Mouse (Mus musculus): ENCODE results near the gene Wdr77. TPM values are rescaled to one million over a fixed set of nuclear protein-coding genes. Genes with fewer than 3 reads are reported as not detected.
"Not testable (repeated sequence)": the region's sequence is repeated elsewhere in the genome, so short reads cannot be mapped to it uniquely, and the experiment has no call there.

Wdr77 gene
- polyA plus RNA-seq, 1 experiment from 2014 or later = 159 TPM

DNA sequence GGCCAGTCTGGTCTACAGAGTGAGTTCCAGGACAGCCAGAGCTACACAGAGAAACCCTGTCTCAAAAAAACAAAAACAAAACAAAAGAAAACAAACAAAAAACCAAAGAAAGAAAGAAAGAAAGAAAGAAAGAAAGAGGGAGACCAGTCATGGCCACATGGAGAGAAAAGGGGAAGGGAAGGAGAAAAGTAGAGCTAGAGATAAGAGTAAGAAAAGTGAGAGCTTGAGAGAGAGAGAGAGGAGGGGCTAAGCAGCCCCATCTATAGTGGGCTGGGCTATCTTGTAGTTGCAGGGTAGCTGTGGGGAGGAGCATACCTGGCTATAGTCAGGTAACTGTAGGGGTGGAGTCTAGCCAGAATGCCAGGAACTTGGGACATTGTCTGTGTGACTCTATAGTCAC, 38.4 kb upstream of the Wdr77 start:
- not testable (repeated sequence) for H3K36me3 ChIP-seq (ENCODE audit: control insufficient read depth, insufficient read depth, low read length); DNase-seq (ENCODE audit: low spot score); H3K9me3 ChIP-seq (ENCODE audit: control insufficient read depth, low read length)

DNA sequence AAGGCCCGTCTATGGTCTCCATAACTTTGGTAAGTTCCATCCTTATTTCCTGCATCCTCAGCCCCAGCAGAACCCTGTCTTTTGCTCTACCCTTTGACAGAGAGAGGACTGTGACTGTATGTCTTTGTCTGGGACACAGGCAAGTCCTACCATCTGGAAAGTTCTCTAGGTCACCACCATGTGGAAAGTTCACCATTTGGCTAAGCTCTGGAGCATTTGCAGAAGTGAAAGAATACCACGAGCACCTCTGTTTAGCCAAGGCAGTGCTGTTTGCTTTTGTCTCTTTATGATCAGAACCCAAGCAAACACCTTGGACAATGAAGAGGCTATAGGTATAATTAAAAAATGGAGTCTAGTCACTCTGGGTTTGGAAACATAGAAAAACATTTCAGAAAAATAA, 37.2 kb upstream of the Wdr77 start:
- H3K36me3 ChIP-seq (ENCODE audit: control insufficient read depth, insufficient read depth, low read length) = no peaks in the 10 kb centered on the region
- peak; percentile 16 for DNase-seq (ENCODE audit: low spot score)
- no peak overlapping the region for H3K4me2 ChIP-seq (ENCODE audit: low read length)

More for the DNA sequence above, 38.4 kb upstream of the Wdr77 start:
- ATAC-seq (replicated peaks; ENCODE audit: low FRiP score, low TSS enrichment, low read depth); H3K4me3 ChIP-seq (ENCODE audit: low read depth, low read length); H3K27me3 ChIP-seq (replicated peaks; ENCODE audit: control insufficient read depth, insufficient read depth, low read length); H3K4me1 ChIP-seq (replicated peaks; ENCODE audit: control insufficient read depth, insufficient read depth, low read length); H3K4me2 ChIP-seq (ENCODE audit: low read length); H3K27ac ChIP-seq (ENCODE audit: low read depth); H3K9ac ChIP-seq (ENCODE audit: low read length): not testable (repeated sequence)

GRCm38 (mm10) chr3:105924616-105925015, 34.6 kb upstream of the Wdr77 start:
- DNase-seq (ENCODE audit: low spot score) (no peak), ATAC-seq (replicated peaks; ENCODE audit: low FRiP score, low TSS enrichment, low read depth) (no peak)
- no peaks in the 10 kb centered on the region for H3K9me3 ChIP-seq (ENCODE audit: control insufficient read depth, low read length)
- no peaks in the 10 kb centered on the region for H3K27me3 ChIP-seq (replicated peaks; ENCODE audit: control insufficient read depth, insufficient read depth, low read length)
- no peaks in the 10 kb centered on the region for H3K36me3 ChIP-seq (ENCODE audit: control insufficient read depth, insufficient read depth, low read length)
- 84% methylated on average over 9 of the region's 9 CpGs for WGBS
- H3K27ac ChIP-seq (ENCODE audit: low read depth) = no peak overlapping the region
- H3K4me1 ChIP-seq (replicated peaks; ENCODE audit: control insufficient read depth, insufficient read depth, low read length) = no peaks in the 10 kb centered on the region
- H3K4me2 ChIP-seq (ENCODE audit: low read length) = no peak overlapping the region
- no peak overlapping the region for H3K9ac ChIP-seq (ENCODE audit: low read length)
- no peak overlapping the region for H3K4me3 ChIP-seq (ENCODE audit: low read depth, low read length)

More for the DNA sequence above, 37.2 kb upstream of the Wdr77 start:
- Histone ChIP-seq H3K27me3 (replicated peaks; ENCODE audit: control insufficient read depth, insufficient read depth, low read length) (no peaks in the 10 kb centered on the region), H3K9ac (ENCODE audit: low read length) (no peak overlapping the region), H3K4me1 (replicated peaks; ENCODE audit: control insufficient read depth, insufficient read depth, low read length) (no peaks in the 10 kb centered on the region), H3K9me3 (ENCODE audit: control insufficient read depth, low read length) (no peaks in the 10 kb centered on the region), H3K4me3 (ENCODE audit: low read depth, low read length) (no peak overlapping the region), H3K27ac (ENCODE audit: low read depth) (no peak overlapping the region)
- 71% methylated on average over 2 of the region's 2 CpGs for WGBS
- no peak for ATAC-seq (replicated peaks; ENCODE audit: low FRiP score, low TSS enrichment, low read depth)

DNA sequence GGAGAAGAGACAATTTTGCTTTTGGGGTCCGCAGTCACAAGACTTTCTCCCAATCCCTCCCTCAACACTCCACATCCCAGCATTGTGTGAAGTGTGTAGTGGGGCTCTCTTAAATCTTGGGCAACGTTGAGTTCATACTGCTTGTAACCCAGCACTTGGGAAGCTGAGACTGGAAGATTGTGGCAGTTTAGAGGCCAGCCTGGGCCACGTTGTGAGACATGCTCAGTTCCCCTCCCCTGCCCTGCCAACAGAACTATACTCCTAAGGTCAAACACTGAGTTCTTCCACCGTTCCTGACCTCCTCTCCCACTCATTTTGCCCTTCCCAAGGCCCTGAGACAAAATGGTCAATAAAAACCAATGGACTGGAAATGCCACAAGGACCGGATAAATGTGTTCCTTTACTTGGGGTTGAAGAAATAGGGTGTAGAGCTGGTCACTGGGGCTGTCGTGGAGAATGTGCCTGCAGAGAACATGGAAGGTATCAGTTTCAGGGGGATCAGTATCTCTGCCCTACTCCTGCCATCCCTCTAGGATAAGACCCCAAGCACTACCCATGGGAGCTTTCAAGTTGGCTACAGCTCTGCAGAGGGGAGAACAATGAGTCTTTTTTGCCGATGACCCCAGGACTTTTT, 31.5 kb upstream of the Wdr77 start:
- WGBS = 81% methylated on average over 7 of the region's 7 CpGs
- DNase-seq (ENCODE audit: low spot score) (no peak), ATAC-seq (replicated peaks; ENCODE audit: low FRiP score, low TSS enrichment, low read depth) (no peak)
- H3K4me3 ChIP-seq (ENCODE audit: low read depth, low read length) = no peak overlapping the region
- H3K4me1 ChIP-seq (replicated peaks; ENCODE audit: control insufficient read depth, insufficient read depth, low read length) = no peaks in the 10 kb centered on the region
- no peaks in the 10 kb centered on the region for H3K27me3 ChIP-seq (replicated peaks; ENCODE audit: control insufficient read depth, insufficient read depth, low read length)
- no peak overlapping the region for H3K27ac ChIP-seq (ENCODE audit: low read depth)
- no peak overlapping the region for H3K4me2 ChIP-seq (ENCODE audit: low read length)
- H3K9me3 ChIP-seq (ENCODE audit: control insufficient read depth, low read length) = no peaks in the 10 kb centered on the region
- no peaks in the 10 kb centered on the region for H3K36me3 ChIP-seq (ENCODE audit: control insufficient read depth, insufficient read depth, low read length)
- no peak overlapping the region for H3K9ac ChIP-seq (ENCODE audit: low read length)

DNA sequence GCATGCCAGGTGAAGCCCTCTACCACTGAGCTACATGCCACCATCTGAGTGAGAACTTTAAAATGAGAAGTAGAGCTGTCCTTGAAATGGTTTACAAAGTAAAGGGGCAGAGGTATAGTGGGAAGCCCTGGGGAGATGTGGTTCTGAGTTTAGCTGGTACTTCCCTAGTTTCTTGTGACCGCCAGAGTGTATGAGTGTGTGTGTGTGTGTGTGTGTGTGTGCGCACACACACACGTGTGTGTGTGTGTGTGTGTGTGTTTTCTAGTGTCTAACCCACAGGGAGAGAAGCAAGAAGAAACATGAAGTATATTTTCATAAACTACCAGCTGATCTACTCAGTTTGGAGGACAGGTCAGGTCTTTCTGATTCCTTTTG, 31.0 kb upstream of the Wdr77 start:
- Histone ChIP-seq H3K4me1 (replicated peaks; ENCODE audit: control insufficient read depth, insufficient read depth, low read length) (no peaks in the 10 kb centered on the region), H3K4me2 (ENCODE audit: low read length) (no peak overlapping the region), H3K4me3 (ENCODE audit: low read depth, low read length) (no peak overlapping the region), H3K27me3 (replicated peaks; ENCODE audit: control insufficient read depth, insufficient read depth, low read length) (no peaks in the 10 kb centered on the region), H3K27ac (ENCODE audit: low read depth) (no peak overlapping the region), H3K9ac (ENCODE audit: low read length) (no peak overlapping the region), H3K36me3 (ENCODE audit: control insufficient read depth, insufficient read depth, low read length) (no peaks in the 10 kb centered on the region), H3K9me3 (ENCODE audit: control insufficient read depth, low read length) (no peaks in the 10 kb centered on the region)
- no peak for ATAC-seq (replicated peaks; ENCODE audit: low FRiP score, low TSS enrichment, low read depth)
- no peak for DNase-seq (ENCODE audit: low spot score)
- WGBS = 91% methylated on average over 3 of the region's 3 CpGs

DNA sequence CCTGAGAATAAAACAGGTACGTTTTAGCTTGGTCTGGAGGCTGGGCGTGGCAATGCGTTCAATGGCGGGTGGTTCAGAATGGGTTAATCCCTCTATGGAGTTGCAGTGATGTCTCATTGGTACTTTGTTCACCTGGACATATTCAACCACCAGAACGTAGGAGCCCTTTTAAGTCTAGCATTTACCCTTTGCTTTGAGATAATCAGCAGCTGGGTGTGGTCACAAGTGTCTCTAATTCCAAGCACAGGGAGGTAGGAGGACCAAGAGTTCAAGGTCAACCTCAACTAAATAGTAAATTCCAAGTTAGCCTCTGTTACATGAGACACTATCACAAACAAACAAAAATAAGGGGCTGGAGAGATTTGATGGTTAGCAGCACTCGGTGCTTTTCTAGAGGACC, 30.4 kb upstream of the Wdr77 start:
- no peak for ATAC-seq (replicated peaks; ENCODE audit: low FRiP score, low TSS enrichment, low read depth)
- no peaks in the 10 kb centered on the region for H3K4me1 ChIP-seq (replicated peaks; ENCODE audit: control insufficient read depth, insufficient read depth, low read length)
- no peak overlapping the region for H3K27ac ChIP-seq (ENCODE audit: low read depth)
- H3K36me3 ChIP-seq (ENCODE audit: control insufficient read depth, insufficient read depth, low read length) = no peaks in the 10 kb centered on the region
- 83% methylated on average over 6 of the region's 6 CpGs for WGBS
- DNase-seq (ENCODE audit: low spot score) = no peak
- H3K4me2 ChIP-seq (ENCODE audit: low read length) = no peak overlapping the region
- no peaks in the 10 kb centered on the region for H3K9me3 ChIP-seq (ENCODE audit: control insufficient read depth, low read length)
- no peaks in the 10 kb centered on the region for H3K27me3 ChIP-seq (replicated peaks; ENCODE audit: control insufficient read depth, insufficient read depth, low read length)
- H3K4me3 ChIP-seq (ENCODE audit: low read depth, low read length) = no peak overlapping the region
- no peak overlapping the region for H3K9ac ChIP-seq (ENCODE audit: low read length)

GRCm38 (mm10) chr3:105929821-105930220, 29.3 kb upstream of the Wdr77 start:
- H3K9me3 ChIP-seq (ENCODE audit: control insufficient read depth, low read length) = no peaks in the 10 kb centered on the region
- DNase-seq (ENCODE audit: low spot score) (no peak), ATAC-seq (replicated peaks; ENCODE audit: low FRiP score, low TSS enrichment, low read depth) (no peak)
- H3K36me3 ChIP-seq (ENCODE audit: control insufficient read depth, insufficient read depth, low read length) = no peaks in the 10 kb centered on the region
- 79% methylated on average over 7 of the region's 7 CpGs for WGBS
- H3K27me3 ChIP-seq (replicated peaks; ENCODE audit: control insufficient read depth, insufficient read depth, low read length) = no peaks in the 10 kb centered on the region
- H3K4me3 ChIP-seq (ENCODE audit: low read depth, low read length) = no peak overlapping the region
- H3K4me2 ChIP-seq (ENCODE audit: low read length) = no peak overlapping the region
- no peaks in the 10 kb centered on the region for H3K4me1 ChIP-seq (replicated peaks; ENCODE audit: control insufficient read depth, insufficient read depth, low read length)
- H3K27ac ChIP-seq (ENCODE audit: low read depth) = no peak overlapping the region
- no peak overlapping the region for H3K9ac ChIP-seq (ENCODE audit: low read length)

DNA sequence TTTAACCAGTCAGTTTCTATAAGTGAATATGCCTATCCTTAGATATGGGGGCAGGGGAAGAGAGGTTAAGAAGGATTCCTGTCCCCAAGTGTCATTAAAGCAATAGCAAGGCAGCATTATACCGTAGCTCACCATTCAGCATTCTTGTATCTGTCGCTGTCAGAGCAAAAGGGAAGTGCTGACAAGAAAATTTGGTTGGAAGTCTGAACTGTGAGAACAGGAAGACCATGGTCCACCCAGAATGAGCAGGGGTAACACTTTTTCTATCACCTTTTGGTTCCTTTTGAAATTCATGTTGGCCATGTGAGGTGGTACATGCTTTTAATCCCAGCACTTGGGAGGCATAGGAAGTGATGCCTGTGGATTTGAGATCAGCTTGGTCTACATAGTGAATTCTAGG, 28.1 kb upstream of the Wdr77 start:
- Histone ChIP-seq H3K9ac (ENCODE audit: low read length) (no peak overlapping the region), H3K27ac (ENCODE audit: low read depth) (no peak overlapping the region), H3K4me3 (ENCODE audit: low read depth, low read length) (no peak overlapping the region), H3K27me3 (replicated peaks; ENCODE audit: control insufficient read depth, insufficient read depth, low read length) (no peaks in the 10 kb centered on the region), H3K4me1 (replicated peaks; ENCODE audit: control insufficient read depth, insufficient read depth, low read length) (no peaks in the 10 kb centered on the region), H3K4me2 (ENCODE audit: low read length) (no peak overlapping the region), H3K9me3 (ENCODE audit: control insufficient read depth, low read length) (no peaks in the 10 kb centered on the region), H3K36me3 (ENCODE audit: control insufficient read depth, insufficient read depth, low read length) (no peaks in the 10 kb centered on the region)
- ATAC-seq (replicated peaks; ENCODE audit: low FRiP score, low TSS enrichment, low read depth) (no peak), DNase-seq (ENCODE audit: low spot score) (no peak)
- WGBS = 85% methylated on average over 2 of the region's 2 CpGs

DNA sequence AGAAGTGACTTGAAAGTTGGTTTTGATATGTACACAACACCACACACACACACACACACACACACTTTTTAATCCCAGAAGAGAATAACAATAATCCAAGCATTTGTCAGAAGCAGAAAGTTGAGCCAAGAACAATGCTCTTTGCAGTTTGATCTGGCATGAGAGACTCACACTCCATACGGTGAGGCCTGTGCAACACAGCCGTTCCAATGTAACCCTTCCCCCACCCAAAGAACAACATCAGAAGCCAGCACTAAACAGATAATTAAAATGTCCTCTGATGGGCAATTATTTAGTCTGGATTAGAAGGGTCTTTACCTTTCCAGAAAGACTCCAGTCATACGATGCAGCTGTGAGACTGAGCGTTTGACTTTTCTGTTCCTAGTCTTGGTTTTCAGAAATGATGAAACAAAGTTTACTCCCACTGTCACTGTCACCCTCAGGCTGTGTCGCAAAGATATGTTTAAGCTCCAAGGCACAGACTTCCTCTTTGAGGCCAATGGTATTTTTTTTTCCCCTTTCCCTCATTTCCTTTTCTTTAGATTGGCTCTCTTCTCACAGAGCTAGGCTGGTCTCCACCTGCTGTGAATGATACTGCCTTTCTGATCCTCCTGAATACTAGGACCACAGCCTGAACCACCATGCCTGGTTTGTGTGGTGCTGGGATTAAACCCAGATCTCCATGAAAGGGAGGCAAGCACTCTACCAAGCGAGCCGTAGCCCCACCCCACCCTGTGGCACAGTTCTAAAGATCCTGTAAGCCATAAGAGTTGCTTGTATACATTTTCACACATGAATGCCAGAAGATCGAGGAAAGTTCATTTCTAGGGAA, 26.7 kb upstream of the Wdr77 start, which contains the start of gene I830077J02Rik:
Gene I830077J02Rik, minus strand, starts transcription at position 425 of the 832 bp plus-strand sequence.
- Histone ChIP-seq H3K36me3 (ENCODE audit: control insufficient read depth, insufficient read depth, low read length) (no peaks in the 10 kb centered on the region), H3K9me3 (ENCODE audit: control insufficient read depth, low read length) (no peaks in the 10 kb centered on the region), H3K4me1 (replicated peaks; ENCODE audit: control insufficient read depth, insufficient read depth, low read length) (no peaks in the 10 kb centered on the region), H3K27ac (ENCODE audit: low read depth) (no peak within 1 kb of the TSS), H3K9ac (ENCODE audit: low read length) (no peak within 1 kb of the TSS), H3K4me3 (ENCODE audit: low read depth, low read length) (no peak within 1 kb of the TSS), H3K4me2 (ENCODE audit: low read length) (no peak within 1 kb of the TSS), H3K27me3 (replicated peaks; ENCODE audit: control insufficient read depth, insufficient read depth, low read length) (no peaks in the 10 kb centered on the region)
- no peak for ATAC-seq (replicated peaks; ENCODE audit: low FRiP score, low TSS enrichment, low read depth)
- DNase-seq (ENCODE audit: low spot score) = no peak
- 80% methylated on average over 8 of the region's 8 CpGs for WGBS

All from intestine, embryonic 14.5 days (tissue).